Mouse (Mus musculus) bone marrow macrophage, adult 2 months (primary cell): ENCODE data around the gene Rasgrp2. TPM values are rescaled to one million over a fixed set of nuclear protein-coding genes. Genes with fewer than 3 reads are reported as not detected.

Experiments used
- H3K27ac ChIP-seq: 2 replicates; pipeline ENCODE4 v1.5.1; 2012; ENCODE audit warnings: low read depth, low read length; ENCODE audit not compliant: insufficient read depth
- H3K4me1 ChIP-seq: 2 replicates; pipeline ENCODE4 v1.6.1; 2012; ENCODE audit warnings: low read length; ENCODE audit not compliant: control insufficient read depth, insufficient read depth
- H3K4me3 ChIP-seq: 2 replicates; pipeline ENCODE4 v1.5.1; 2012; ENCODE audit warnings: mild to moderate bottlenecking, low read length, moderate library complexity; ENCODE audit not compliant: insufficient read depth
- CTCF ChIP-seq: IDR thresholded peaks from 2 replicates; pipeline ENCODE4 v1.5.1; 2012; ENCODE audit warnings: low read depth, mild to moderate bottlenecking, low read length, moderate library complexity
- POLR2A ChIP-seq: IDR thresholded peaks from 2 replicates; pipeline ENCODE4 v1.6.1; 2012; ENCODE audit warnings: mild to moderate bottlenecking, low read depth, low read length, borderline replicate concordance
- polyA plus RNA-seq: library from polyadenylated mRNA; stranded (reverse); fragments of >200 nt; gene quantifications from 2 replicates; pipeline ENCODE4 v1.2.4, GENCODE M21; 2012; ENCODE audit not compliant: missing spikeins, insufficient read depth, insufficient read length

Rasgrp2 gene
- polyA plus RNA-seq, 1 experiment, result 7.7 TPM

DNA sequence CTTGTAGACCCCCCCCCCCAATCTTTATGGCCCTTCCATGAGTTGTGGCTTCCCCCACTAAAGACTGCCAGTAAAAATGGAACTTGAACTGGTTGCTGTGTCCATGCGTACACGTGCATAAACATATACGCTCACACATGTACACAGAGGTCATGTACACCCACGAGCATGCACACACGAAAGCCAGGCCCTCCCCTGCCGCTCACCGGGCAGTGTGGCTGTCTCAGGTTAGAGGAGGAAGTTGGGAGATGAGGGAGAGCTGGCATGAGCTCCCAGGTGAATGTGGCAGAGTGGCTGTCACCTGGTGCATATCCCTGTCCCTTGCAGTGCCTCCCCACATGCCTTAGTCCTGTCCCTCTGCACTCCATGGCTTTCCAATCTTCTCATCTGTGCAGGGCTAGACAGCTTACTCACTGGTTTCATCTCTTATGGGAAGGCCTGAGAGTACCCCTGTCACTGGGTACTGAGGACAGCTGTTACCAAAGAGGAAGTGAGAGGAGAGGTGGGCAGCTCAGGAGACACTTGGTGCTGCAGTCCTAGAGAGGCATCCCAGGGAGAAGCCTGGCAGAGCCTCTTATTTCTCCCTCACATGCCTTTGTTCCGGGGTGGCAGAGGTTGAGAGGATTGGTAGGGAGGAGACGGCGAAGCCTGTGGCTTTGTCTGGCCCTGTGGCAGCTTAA lies 55.0 kb downstream of the Rasgrp2 start:
- Histone ChIP-seq H3K4me1 (peaks cover 6% of the 10 kb centered on the region; the same call in 1 of the 2 replicates), H3K27ac (no peak overlapping the region), H3K4me3 (no peak overlapping the region)
- TF ChIP-seq POLR2A, result no peak
- no peak for TF ChIP-seq CTCF

DNA sequence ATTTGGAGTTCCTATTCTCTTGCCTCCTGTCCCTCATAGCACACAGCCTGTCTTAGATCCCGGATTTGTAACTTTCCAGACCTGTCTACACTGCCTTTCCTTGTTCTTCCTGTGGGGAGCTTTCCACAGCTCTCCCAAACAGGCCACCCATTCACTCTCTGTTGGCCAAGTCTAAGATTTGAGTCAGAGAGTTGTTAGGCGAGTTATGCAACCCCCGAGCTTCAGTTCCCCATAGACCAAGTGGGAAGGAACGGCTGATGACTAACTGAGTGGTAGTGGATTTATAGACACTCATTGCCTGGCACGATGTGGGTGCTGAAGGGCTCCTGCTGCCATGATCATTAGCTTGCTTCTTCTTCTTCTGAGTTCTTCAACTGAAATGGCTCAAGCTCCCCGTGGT lies 60.4 kb downstream of the Rasgrp2 start:
- Histone ChIP-seq H3K4me3 (no peak overlapping the region), H3K27ac (no peak overlapping the region), H3K4me1 (peaks cover 14% of the 10 kb centered on the region)
- no peak for TF ChIP-seq CTCF
- TF ChIP-seq POLR2A, result no peak

DNA sequence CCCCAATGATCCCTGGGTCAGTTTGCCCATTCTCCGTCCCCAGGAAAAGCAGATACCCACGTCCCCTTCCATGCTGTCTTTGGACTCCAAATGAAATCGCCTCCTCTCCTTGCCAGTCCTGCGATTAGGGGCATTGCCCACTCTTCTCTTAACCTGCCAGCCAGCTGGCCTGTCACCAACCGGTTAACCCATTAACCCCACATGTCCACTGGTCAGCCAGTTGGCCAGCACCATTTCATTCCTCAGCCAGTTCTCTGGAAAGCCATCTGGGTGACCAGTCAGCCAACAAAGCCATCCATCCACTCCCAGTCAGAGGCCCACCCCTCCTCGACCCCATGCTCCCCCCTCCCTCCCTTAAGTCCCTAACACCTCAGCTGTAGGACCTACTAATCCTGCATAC lies 63.7 kb downstream of the Rasgrp2 start:
- H3K4me1 ChIP-seq, result peaks cover 14% of the 10 kb centered on the region
- no peak overlapping the region for H3K27ac ChIP-seq
- no peak overlapping the region for H3K4me3 ChIP-seq
- TF ChIP-seq POLR2A (no peak), CTCF (no peak)

DNA sequence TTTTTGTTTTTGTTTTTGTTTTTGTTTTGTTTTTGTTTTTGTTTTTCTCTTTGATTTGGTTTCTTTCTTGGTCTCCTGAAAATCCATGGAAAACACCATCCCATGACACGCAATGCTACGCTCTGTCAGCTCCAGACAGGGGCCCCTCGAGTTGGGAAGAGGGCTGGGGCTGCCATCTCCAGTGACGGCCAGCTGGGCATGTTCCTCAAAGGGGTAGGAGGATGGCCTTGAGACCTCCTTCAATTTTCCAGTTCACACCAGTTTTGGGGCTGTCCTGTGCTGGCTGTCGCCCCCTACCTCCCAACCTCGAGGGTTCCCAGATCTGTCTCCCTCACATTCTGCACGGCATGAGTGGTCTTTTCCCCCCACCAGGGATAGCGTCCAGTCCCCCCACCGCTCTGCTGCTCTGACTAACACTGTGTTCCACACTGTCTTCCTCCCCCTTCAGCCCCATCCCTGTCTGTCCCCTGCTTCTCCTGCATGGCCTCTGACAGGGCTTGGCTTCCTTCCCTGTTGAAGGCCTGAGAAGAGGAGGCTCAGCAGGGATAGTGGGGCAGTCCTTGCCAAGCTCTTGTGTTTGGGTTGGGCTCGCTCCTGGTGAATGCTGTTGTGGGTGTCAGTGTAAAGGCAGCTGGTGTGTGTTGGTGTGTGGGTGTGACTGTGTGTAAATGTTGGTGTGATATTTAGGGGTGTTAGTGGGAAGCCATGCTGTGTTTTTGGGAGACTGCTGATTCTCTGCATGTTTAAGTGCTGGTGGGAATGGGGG lies 65.3 kb downstream of the Rasgrp2 start:
- H3K27ac ChIP-seq, result no peak overlapping the region
- H3K4me1 ChIP-seq, result peaks cover 6% of the 10 kb centered on the region
- no peak for TF ChIP-seq CTCF
- TF ChIP-seq POLR2A, result no peak
- no peak overlapping the region for H3K4me3 ChIP-seq

Other genes starting within 250 kb of the Rasgrp2 start
- 0.35 TPM in 1 of 2 replicates, not detected in the other for gene Majin, start 215.0 kb upstream of the Rasgrp2 start, polyA plus RNA-seq
- gene Gpha2, start 173.0 kb upstream of the Rasgrp2 start, polyA plus RNA-seq, result not detected in 2 replicates
- gene Ppp2r5b, start 163.5 kb upstream of the Rasgrp2 start, polyA plus RNA-seq, result 13.7 and 15.4 TPM in 2 replicates
- 23.9 and 27.1 TPM in 2 replicates for gene Atg2a, start 157.7 kb upstream of the Rasgrp2 start, polyA plus RNA-seq
- gene Ehd1, start 122.6 kb upstream of the Rasgrp2 start, polyA plus RNA-seq, result 91.9 and 96.3 TPM in 2 replicates
- gene Cdc42bpg, start 92.9 kb upstream of the Rasgrp2 start, polyA plus RNA-seq, result 6.9 and 7.0 TPM in 2 replicates
- 28.1 and 29.1 TPM in 2 replicates for gene Men1, start 64.4 kb upstream of the Rasgrp2 start, polyA plus RNA-seq
- 57.4 and 58.5 TPM in 2 replicates for gene Map4k2, start 58.2 kb upstream of the Rasgrp2 start, polyA plus RNA-seq
- gene Sf1, start 35.6 kb upstream of the Rasgrp2 start, polyA plus RNA-seq, result 159 and 170 TPM in 2 replicates
- 0.97 and 2.1 TPM in 2 replicates for gene Pygm, start 14.9 kb upstream of the Rasgrp2 start, polyA plus RNA-seq
- not detected in 2 replicates for gene Nrxn2, start 19.4 kb downstream of the Rasgrp2 start, polyA plus RNA-seq
- gene Slc22a12, start 143.7 kb downstream of the Rasgrp2 start, polyA plus RNA-seq, result not detected in 2 replicates